Mouse (Mus musculus): ENCODE results near the gene Rwdd2b.

DNA sequence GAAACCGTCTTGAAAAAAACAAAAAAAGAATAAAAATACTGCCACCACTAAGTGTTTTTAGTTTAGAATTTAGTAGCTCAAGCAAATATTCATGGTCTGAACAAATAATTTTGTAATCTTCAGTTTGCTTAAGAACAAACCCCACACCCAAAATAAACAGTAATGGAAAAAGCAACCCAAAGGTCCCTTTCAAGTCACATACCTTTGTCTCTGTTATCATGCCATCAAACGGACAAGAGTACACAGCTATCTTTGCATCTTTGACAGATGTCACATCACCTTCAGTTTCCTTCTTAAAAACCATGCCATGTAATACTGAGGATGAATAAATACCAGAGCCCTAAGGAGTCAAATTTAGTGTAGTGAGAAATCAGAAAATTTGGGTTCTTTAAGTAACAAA, 48.2 kb upstream of the Rwdd2b start:
- TF ChIP-seq POLR2A (IDR thresholded peaks at IDR 0.05; ENCODE audit: extremely low read depth, insufficient read depth, low read length) (no peak), CTCF (IDR thresholded peaks at IDR 0.05; ENCODE audit: extremely low read depth, insufficient read depth, low read length) (no peak)

Measured in cortical plate, adult 2 months (tissue).